Mouse (Mus musculus) stomach, postnatal 0 days (tissue): Measurements from ENCODE around the gene Fam198a. TPM values are rescaled to one million over a fixed set of nuclear protein-coding genes. Genes with fewer than 3 reads are reported as not detected.

Experiments used
- ATAC-seq: fragments of 200-750 bp; cut with Nextera tagmentation; 2 replicates; pipeline ENCODE4 v1.8.0; 2017; ENCODE audit not compliant: low FRiP score, low TSS enrichment
- DNase-seq: peaks from one replicate; pipeline ENCODE4 v3.0.0-alpha.2; 2016; ENCODE audit warnings: low spot score
- H3K27ac ChIP-seq: fragments of 300-500 bp; sonication (generic); replicated peaks from 2 replicates; pipeline ENCODE4 v1.5.1; 2014; ENCODE audit warnings: mild to moderate bottlenecking, control low read depth
- H3K27me3 ChIP-seq: fragments of 300-500 bp; sonication (generic); 2 replicates; pipeline ENCODE4 v1.6.1; 2014; ENCODE audit warnings: low read length; ENCODE audit not compliant: control insufficient read depth, insufficient read depth
- H3K36me3 ChIP-seq: fragments of 300-500 bp; sonication (generic); 2 replicates; pipeline ENCODE4 v1.6.1; 2014; ENCODE audit warnings: low read length, mixed read lengths; ENCODE audit not compliant: control insufficient read depth, insufficient read depth
- H3K4me1 ChIP-seq: fragments of 300-500 bp; sonication (generic); replicated peaks from 2 replicates; pipeline ENCODE4 v1.6.1; 2014; ENCODE audit warnings: antibody characterized with exemption; ENCODE audit not compliant: control insufficient read depth, insufficient read depth
- H3K4me2 ChIP-seq: fragments of 300-500 bp; sonication (generic); replicated peaks from 2 replicates; pipeline ENCODE4 v1.6.1; 2014; ENCODE audit warnings: low read depth, mild to moderate bottlenecking, control low read depth, moderate library complexity
- H3K4me3 ChIP-seq: fragments of 300-500 bp; sonication (generic); 2 replicates; pipeline ENCODE4 v1.5.1; 2014; ENCODE audit warnings: low read depth, low read length, control low read depth
- H3K9ac ChIP-seq: fragments of 300-500 bp; sonication (generic); 2 replicates; pipeline ENCODE4 v1.6.1; 2014; ENCODE audit warnings: mild to moderate bottlenecking, low read length, control low read depth, mixed read lengths
- H3K9me3 ChIP-seq: fragments of 300-500 bp; sonication (generic); 2 replicates; pipeline ENCODE4 v1.6.1; 2016; ENCODE audit warnings: low read length; ENCODE audit not compliant: control insufficient read depth
- CTCF ChIP-seq: IDR thresholded peaks from 2 replicates; pipeline ENCODE4 v1.5.1; 2016; ENCODE audit warnings: antibody characterized with exemption, low read depth, mild to moderate bottlenecking, moderate library complexity
- EP300 ChIP-seq: optimal IDR thresholded peaks from 2 replicates; pipeline ENCODE3; 2016; ENCODE audit warnings: antibody characterized with exemption
- WGBS: fragments of 180-500 bp; shearing (Covaris S2); extraction: QIAGEN DNeasy Blood & Tissue Kit; methylation state at CpG from one replicate; pipeline ENCODE4 v1.1.7; 2014; 5-methylcytosine and 5-hydroxymethylcytosine counted together
- polyA plus RNA-seq: library from polyadenylated mRNA; unstranded; fragments of >200 nt; fragmentation: Nextera tagmentation; extraction: Ambion mirVana; gene quantifications from 2 replicates; pipeline ENCODE4 v1.2.1, GENCODE M21; 2015

The Fam198a gene
- polyA plus RNA-seq, 1 experiment from 2014 or later, result 2.7 TPM

DNA sequence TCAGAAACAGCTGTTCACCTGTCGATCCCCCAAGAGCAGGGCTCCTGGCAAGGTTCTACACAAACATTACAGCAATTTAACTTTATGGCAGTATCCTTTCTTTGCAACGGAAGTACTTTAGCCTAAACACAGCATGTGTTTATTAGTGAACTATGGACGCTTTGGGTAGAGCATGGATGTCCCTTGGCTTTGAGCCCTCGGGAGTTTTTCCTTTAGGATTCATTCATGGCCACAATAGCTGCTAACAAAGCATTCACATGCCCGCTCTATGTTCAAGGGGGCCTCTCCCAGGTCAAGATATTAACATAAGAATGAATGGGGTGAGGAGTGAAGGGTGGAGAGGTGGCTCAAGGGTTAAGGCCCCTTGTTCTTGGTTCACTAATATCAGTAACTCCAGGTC lies 38.7 kb downstream of the Fam198a start:
- H3K27me3 ChIP-seq, result no peaks in the 10 kb centered on the region
- H3K36me3 ChIP-seq, result no peaks in the 10 kb centered on the region
- no peak overlapping the region for H3K4me2 ChIP-seq
- H3K9ac ChIP-seq, result no peak overlapping the region
- no peaks in the 10 kb centered on the region for H3K4me1 ChIP-seq
- WGBS, result 56% methylated on average over 5 of the region's 5 CpGs
- H3K4me3 ChIP-seq, result no peak overlapping the region
- H3K27ac ChIP-seq, result no peak overlapping the region
- no peak for DNase-seq
- ATAC-seq, result no peak
- no peak for TF ChIP-seq EP300
- H3K9me3 ChIP-seq, result no peaks in the 10 kb centered on the region

DNA sequence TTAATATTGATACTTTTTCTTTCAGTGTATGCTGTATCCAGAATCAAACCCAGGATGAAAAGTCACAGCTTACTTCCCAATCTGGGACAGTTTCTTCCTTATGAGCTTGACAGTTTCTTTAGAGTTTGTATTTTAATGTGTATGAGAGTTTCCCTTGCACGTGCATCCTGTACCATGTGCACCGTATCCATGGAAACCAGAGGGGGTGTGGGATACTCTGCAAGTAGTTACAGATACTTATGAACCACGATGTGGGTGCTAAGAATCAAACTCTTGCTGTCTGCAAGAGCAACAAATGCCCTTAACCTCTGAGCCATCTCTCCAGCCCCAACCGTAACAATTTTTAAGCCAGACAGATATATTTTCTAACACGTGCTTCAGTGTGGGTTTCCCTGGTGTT lies 40.3 kb downstream of the Fam198a start:
- Histone ChIP-seq H3K9ac (no peak overlapping the region), H3K9me3 (no peaks in the 10 kb centered on the region), H3K4me3 (no peak overlapping the region), H3K36me3 (no peaks in the 10 kb centered on the region), H3K4me2 (no peak overlapping the region), H3K27me3 (no peaks in the 10 kb centered on the region), H3K4me1 (no peaks in the 10 kb centered on the region), H3K27ac (no peak overlapping the region)
- no peak for TF ChIP-seq EP300
- no peak for TF ChIP-seq CTCF
- no peak for ATAC-seq
- WGBS, result 62% methylated on average over 5 of the region's 5 CpGs
- DNase-seq, result no peak

DNA sequence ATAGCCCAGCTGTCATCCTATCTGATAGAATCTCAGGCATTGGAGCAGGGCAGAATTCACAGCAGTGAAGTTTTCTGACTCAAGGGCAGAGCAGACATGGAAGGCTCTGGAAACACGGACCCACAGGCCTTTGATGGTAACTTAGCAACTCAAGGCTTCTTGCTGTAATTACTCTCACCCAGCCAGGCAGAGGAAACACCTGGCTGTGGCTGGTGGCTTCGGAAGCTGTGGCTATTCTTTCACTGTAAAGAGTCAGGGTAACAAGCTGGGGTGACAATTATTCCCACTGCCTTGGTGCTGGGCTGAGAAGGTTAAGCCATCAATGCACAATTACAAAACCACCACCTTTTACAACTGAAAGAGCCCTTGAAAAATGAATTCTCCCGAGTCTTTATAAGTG lies 42.3 kb downstream of the Fam198a start:
- Histone ChIP-seq H3K9me3 (no peaks in the 10 kb centered on the region), H3K9ac (no peak overlapping the region), H3K4me3 (no peak overlapping the region), H3K4me2 (no peak overlapping the region), H3K36me3 (no peaks in the 10 kb centered on the region), H3K4me1 (no peaks in the 10 kb centered on the region), H3K27ac (no peak overlapping the region), H3K27me3 (no peaks in the 10 kb centered on the region)
- no peak for TF ChIP-seq CTCF
- TF ChIP-seq EP300, result no peak
- WGBS, result 76% methylated on average over 3 of the region's 3 CpGs
- no peak for ATAC-seq
- DNase-seq, result no peak

DNA sequence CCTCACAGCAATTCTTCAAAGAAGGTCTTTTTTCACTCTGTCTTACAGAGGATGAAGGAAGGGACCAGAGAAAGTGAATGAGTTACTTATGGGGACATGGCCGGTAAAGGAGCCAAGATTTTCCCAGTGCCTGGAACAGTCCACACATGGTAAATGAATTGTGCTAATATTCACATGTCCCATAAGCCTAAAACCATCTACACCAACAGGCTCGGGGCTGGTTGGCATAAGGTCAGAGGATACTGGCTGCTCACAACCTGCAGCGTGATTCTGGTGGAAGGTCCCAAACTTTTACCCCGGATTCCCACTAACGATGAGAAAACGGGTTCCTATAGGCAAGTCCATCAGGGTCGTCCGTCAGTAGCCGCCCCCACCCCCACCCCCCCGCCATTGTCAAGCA lies 44.3 kb downstream of the Fam198a start:
- no peaks in the 10 kb centered on the region for H3K9me3 ChIP-seq
- H3K36me3 ChIP-seq, result no peaks in the 10 kb centered on the region
- H3K4me3 ChIP-seq, result peak overlapping the region; percentile 82
- ATAC-seq, result no peak
- no peaks in the 10 kb centered on the region for H3K27me3 ChIP-seq
- no peak overlapping the region for H3K27ac ChIP-seq
- TF ChIP-seq EP300 (no peak), CTCF (no peak)
- no peaks in the 10 kb centered on the region for H3K4me1 ChIP-seq
- WGBS, result 13% methylated on average over 10 of the region's 10 CpGs
- no peak for DNase-seq
- peak overlapping the region; percentile 83 for H3K9ac ChIP-seq
- peak overlapping the region; percentile 99 for H3K4me2 ChIP-seq

DNA sequence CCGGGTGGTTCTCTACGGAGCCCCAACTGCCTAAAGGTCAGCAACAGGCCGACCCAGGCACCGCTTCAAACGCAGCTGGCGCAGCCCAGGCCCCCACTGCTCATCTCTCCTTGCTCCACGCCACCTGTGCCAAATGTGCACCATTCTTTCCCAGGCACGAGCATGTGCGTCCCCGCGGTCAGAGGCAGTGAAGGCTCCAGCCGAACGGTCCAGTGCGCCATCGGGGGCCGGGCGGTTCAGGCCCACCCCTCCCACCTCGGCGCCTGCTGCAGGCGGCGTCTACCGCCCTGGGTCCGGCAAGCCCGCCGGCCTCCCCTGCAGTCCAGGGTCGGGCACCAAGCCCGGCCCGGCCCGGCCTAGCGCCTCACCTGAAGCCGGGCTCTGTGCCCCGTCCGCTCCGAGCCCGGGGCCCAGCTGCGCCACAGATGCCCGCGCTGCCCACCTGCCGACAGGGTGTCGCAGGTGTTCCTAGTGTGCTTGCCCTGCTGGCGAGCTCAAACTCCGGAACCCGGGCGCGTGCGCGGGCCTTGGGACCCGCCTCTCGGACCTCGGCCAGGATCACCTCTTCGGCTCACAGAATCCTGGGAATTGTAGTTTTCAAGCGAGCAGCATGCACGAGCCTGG lies 44.8 kb downstream of the Fam198a start:
- Histone ChIP-seq H3K9ac (peak overlapping the region; percentile 83), H3K27ac (no peak overlapping the region), H3K36me3 (no peaks in the 10 kb centered on the region), H3K4me3 (peak overlapping the region; percentile 82), H3K9me3 (no peaks in the 10 kb centered on the region), H3K4me1 (no peaks in the 10 kb centered on the region), H3K27me3 (no peaks in the 10 kb centered on the region), H3K4me2 (peak overlapping the region; percentile 99)
- under 1% methylated on average over 42 of the region's 53 CpGs for WGBS
- TF ChIP-seq CTCF (peak; percentile 25; the same call in 1 of the 2 replicates), EP300 (no peak)
- peak; percentile 83 for ATAC-seq
- peak; percentile 90 for DNase-seq

DNA sequence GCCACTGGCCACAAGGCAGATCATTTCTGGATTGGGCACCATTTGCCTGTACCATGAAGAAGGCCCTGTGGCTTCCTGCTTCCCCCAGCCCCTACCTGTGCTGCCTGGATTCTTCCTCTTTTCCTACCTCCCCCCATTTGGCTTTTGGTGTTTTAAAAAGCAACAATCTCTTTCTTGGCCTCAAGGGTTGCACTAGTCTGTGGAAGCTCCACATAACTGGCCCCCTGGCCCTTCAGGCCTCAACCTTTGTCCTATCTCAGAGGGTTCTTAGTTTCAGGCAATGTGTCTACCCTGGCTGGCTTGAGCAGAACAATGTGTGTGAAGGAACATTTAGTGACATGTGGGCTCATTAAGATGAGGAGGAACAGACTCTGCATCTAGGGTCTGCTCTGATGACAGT lies 46.2 kb downstream of the Fam198a start, which contains the start of gene Pomgnt2:
Pomgnt2 (minus strand) TSS at position 101 of the 400 bp plus-strand sequence.
- Histone ChIP-seq H3K4me2 (peak within 1 kb of the TSS; percentile 99; the same call in 1 of the 2 replicates), H3K27ac (no peak within 1 kb of the TSS), H3K4me3 (peak within 1 kb of the TSS; percentile 82), H3K36me3 (no peaks in the 10 kb centered on the region), H3K4me1 (no peaks in the 10 kb centered on the region), H3K9me3 (no peaks in the 10 kb centered on the region), H3K9ac (peak within 1 kb of the TSS; percentile 83; the same call in 1 of the 2 replicates), H3K27me3 (no peaks in the 10 kb centered on the region)
- no peak for TF ChIP-seq CTCF
- no peak for TF ChIP-seq EP300
- ATAC-seq (no peak), DNase-seq (no peak)
